Mouse (Mus musculus): ENCODE data around the gene Zc3h12a. TPM values are rescaled to one million over a fixed set of nuclear protein-coding genes. Genes with fewer than 3 reads are reported as not detected.

Zc3h12a gene
- polyA plus RNA-seq, 1 experiment, result 28.7 TPM

DNA sequence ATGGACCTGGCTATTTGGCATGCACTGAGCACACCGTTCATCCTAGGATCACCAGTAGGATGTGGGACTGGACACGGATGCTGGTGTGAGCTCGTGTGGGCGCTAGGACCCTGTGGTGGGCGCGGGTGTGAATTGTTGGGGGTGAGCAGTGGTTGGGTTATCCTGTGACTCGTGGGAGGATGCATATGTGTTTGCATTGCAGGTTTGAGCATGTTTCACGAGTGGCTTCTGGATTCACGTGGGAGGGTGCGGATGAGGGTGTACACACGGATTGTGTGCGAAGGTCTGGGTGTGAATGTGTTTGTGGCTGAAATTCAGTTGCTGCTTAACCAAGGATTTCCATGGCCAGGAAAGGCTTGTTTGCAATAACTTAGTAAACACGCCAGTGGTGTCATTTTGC, 45.1 kb upstream of the Zc3h12a start:
- 95% methylated on average over 13 of the region's 13 CpGs for WGBS
- TF ChIP-seq POLR2A (IDR thresholded peaks at IDR 0.05; ENCODE audit: control insufficient read depth, extremely low read depth, insufficient read depth, low read length, poor library complexity) (no peak), CTCF (IDR thresholded peaks at IDR 0.05; ENCODE audit: borderline replicate concordance, control insufficient read depth, extremely low read depth, insufficient read depth, low read length, poor library complexity) (no peak)

DNA sequence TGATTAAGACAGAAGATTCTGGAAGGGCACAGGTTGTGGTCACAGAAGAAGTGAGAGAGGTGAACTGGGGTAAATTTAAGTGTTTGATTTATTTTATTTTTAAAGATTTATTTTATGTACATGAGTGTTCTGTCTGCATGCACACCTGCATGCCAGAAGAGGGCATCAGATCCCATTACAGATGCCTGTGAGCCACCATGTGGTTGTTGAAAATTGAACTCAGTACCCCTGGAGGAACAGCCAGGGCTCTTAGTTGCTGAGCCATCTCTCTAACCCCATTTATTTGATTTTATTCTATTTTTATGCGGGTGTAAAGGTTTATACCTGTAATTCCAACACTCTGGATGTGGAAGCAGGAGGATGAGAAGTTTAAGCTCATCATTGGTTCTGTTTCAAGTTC, 40.1 kb upstream of the Zc3h12a start:
- no peaks in the 10 kb centered on the region for H3K27me3 ChIP-seq (ENCODE audit: control insufficient read depth, insufficient read depth, low read length)
- WGBS, result 73% methylated on average over 1 of the region's 1 CpGs
- no peaks in the 10 kb centered on the region for H3K36me3 ChIP-seq (ENCODE audit: control insufficient read depth, insufficient read depth, low read length)
- H3K27ac ChIP-seq (ENCODE audit: control insufficient read depth, insufficient read depth, low read length), result no peak overlapping the region
- TF ChIP-seq CTCF (IDR thresholded peaks at IDR 0.05; ENCODE audit: borderline replicate concordance, control insufficient read depth, extremely low read depth, insufficient read depth, low read length, poor library complexity) (no peak), POLR2A (IDR thresholded peaks at IDR 0.05; ENCODE audit: control insufficient read depth, extremely low read depth, insufficient read depth, low read length, poor library complexity) (no peak)
- H3K4me1 ChIP-seq (replicated peaks; ENCODE audit: control insufficient read depth, insufficient read depth, low read length), result no peaks in the 10 kb centered on the region
- H3K4me3 ChIP-seq (ENCODE audit: control insufficient read depth, insufficient read depth, low read length), result no peak overlapping the region
- DNase-seq, result no peak

More for the DNA sequence above, 45.1 kb upstream of the Zc3h12a start:
- Histone ChIP-seq H3K27ac (ENCODE audit: control insufficient read depth, insufficient read depth, low read length) (no peak overlapping the region), H3K36me3 (ENCODE audit: control insufficient read depth, insufficient read depth, low read length) (no peaks in the 10 kb centered on the region), H3K4me3 (ENCODE audit: control insufficient read depth, insufficient read depth, low read length) (no peak overlapping the region), H3K4me1 (replicated peaks; ENCODE audit: control insufficient read depth, insufficient read depth, low read length) (no peaks in the 10 kb centered on the region), H3K27me3 (ENCODE audit: control insufficient read depth, insufficient read depth, low read length) (no peaks in the 10 kb centered on the region)
- DNase-seq, result no peak

DNA sequence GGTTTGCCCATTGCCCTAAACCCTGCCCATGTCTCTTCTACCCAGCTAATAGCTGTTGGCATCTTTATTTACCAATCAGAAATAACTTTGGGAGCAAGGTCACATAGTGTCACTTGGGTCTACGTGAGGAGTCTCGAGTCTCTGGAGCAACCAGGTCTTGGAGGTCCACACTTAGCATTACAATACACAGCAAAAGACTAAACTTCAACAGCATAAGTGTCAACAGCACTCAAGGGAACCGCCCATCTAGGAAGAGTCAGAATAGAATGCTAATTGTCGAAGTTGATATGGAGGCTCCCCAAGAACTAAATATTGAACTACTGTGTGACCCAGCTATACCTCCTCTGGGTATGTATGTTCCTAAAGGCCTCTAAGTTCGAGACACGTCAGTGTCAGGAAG, 37.2 kb upstream of the Zc3h12a start:
- WGBS, result 96% methylated on average over 6 of the region's 6 CpGs
- no peaks in the 10 kb centered on the region for H3K4me1 ChIP-seq (replicated peaks; ENCODE audit: control insufficient read depth, insufficient read depth, low read length)
- TF ChIP-seq POLR2A (IDR thresholded peaks at IDR 0.05; ENCODE audit: control insufficient read depth, extremely low read depth, insufficient read depth, low read length, poor library complexity), result no peak
- no peak for TF ChIP-seq CTCF (IDR thresholded peaks at IDR 0.05; ENCODE audit: borderline replicate concordance, control insufficient read depth, extremely low read depth, insufficient read depth, low read length, poor library complexity)
- no peak for DNase-seq
- no peak overlapping the region for H3K27ac ChIP-seq (ENCODE audit: control insufficient read depth, insufficient read depth, low read length)
- no peak overlapping the region for H3K4me3 ChIP-seq (ENCODE audit: control insufficient read depth, insufficient read depth, low read length)
- no peaks in the 10 kb centered on the region for H3K36me3 ChIP-seq (ENCODE audit: control insufficient read depth, insufficient read depth, low read length)
- no peaks in the 10 kb centered on the region for H3K27me3 ChIP-seq (ENCODE audit: control insufficient read depth, insufficient read depth, low read length)

DNA sequence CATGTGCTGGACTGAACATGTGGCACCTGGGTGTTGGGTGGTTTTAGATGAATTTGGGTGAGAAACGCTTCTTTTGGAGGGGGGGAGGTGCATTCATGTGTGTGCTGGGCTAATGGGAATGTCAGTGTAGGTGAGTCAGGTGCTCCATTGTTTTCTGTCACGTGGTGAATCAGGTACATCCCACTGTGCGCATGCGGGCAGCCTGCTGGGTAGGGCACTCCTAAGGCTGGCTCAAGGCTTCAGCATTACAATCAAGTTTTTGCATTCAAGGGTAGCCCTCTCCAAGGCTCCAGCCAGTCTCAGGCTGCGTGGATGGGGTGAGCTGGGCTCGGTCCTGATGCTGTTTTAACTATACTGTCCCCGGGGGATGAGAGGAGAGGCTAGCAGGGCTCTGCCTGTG, 35.1 kb upstream of the Zc3h12a start:
- no peaks in the 10 kb centered on the region for H3K36me3 ChIP-seq (ENCODE audit: control insufficient read depth, insufficient read depth, low read length)
- no peak overlapping the region for H3K27ac ChIP-seq (ENCODE audit: control insufficient read depth, insufficient read depth, low read length)
- DNase-seq, result no peak
- no peak overlapping the region for H3K4me3 ChIP-seq (ENCODE audit: control insufficient read depth, insufficient read depth, low read length)
- TF ChIP-seq POLR2A (IDR thresholded peaks at IDR 0.05; ENCODE audit: control insufficient read depth, extremely low read depth, insufficient read depth, low read length, poor library complexity), result no peak
- TF ChIP-seq CTCF (IDR thresholded peaks at IDR 0.05; ENCODE audit: borderline replicate concordance, control insufficient read depth, extremely low read depth, insufficient read depth, low read length, poor library complexity), result no peak
- H3K27me3 ChIP-seq (ENCODE audit: control insufficient read depth, insufficient read depth, low read length), result no peaks in the 10 kb centered on the region
- WGBS, result 82% methylated on average over 7 of the region's 7 CpGs
- H3K4me1 ChIP-seq (replicated peaks; ENCODE audit: control insufficient read depth, insufficient read depth, low read length), result no peaks in the 10 kb centered on the region

DNA sequence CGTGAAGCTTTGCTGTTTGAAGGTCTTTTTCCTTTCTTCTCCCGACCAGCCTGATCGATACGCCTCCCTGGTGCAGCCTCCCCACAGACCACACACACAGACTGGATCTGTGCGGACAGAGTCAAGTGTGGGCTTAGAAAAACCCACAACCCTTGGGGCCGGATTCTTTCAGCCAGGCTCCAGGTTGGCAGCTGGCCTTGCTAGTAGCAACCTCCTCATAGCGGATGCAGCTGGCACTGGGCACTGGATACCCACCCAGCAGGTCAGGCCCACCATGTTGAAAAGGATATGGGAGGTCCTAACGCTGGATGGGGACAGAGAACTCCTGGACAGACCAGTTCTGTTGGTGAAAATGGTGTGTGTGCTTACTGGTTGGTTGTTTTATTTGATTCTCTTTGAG, 33.8 kb upstream of the Zc3h12a start:
- DNase-seq, result no peak
- WGBS, result 74% methylated on average over 8 of the region's 8 CpGs
- TF ChIP-seq CTCF (IDR thresholded peaks at IDR 0.05; ENCODE audit: borderline replicate concordance, control insufficient read depth, extremely low read depth, insufficient read depth, low read length, poor library complexity) (no peak), POLR2A (IDR thresholded peaks at IDR 0.05; ENCODE audit: control insufficient read depth, extremely low read depth, insufficient read depth, low read length, poor library complexity) (no peak)

DNA sequence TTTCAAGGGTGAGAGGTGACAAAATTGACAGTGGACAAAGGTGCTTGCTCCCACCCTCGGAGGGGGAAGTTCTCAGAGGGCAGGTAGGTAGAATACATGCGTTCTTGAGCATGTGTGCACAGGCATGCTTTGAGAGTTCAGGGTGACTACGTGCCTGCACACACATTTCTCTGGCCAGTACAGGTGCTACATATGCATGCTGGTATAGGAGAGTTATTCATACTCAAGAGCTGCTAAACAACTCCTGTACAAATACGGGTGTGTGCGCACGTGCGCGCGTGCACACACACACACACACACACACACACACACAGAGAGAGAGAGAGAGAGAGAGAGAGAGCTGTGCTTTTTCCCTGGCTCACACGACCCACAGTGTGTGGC, 33.3 kb upstream of the Zc3h12a start:
- Histone ChIP-seq H3K36me3 (ENCODE audit: control insufficient read depth, insufficient read depth, low read length) (no peaks in the 10 kb centered on the region), H3K4me3 (ENCODE audit: control insufficient read depth, insufficient read depth, low read length) (no peak overlapping the region), H3K4me1 (replicated peaks; ENCODE audit: control insufficient read depth, insufficient read depth, low read length) (no peaks in the 10 kb centered on the region), H3K27me3 (ENCODE audit: control insufficient read depth, insufficient read depth, low read length) (no peaks in the 10 kb centered on the region), H3K27ac (ENCODE audit: control insufficient read depth, insufficient read depth, low read length) (no peak overlapping the region)
- TF ChIP-seq CTCF (IDR thresholded peaks at IDR 0.05; ENCODE audit: borderline replicate concordance, control insufficient read depth, extremely low read depth, insufficient read depth, low read length, poor library complexity), result no peak
- WGBS, result 79% methylated on average over 10 of the region's 10 CpGs
- no peak for DNase-seq

More for the DNA sequence above, 33.8 kb upstream of the Zc3h12a start:
- no peak overlapping the region for H3K4me3 ChIP-seq (ENCODE audit: control insufficient read depth, insufficient read depth, low read length)
- no peaks in the 10 kb centered on the region for H3K36me3 ChIP-seq (ENCODE audit: control insufficient read depth, insufficient read depth, low read length)
- no peak overlapping the region for H3K27ac ChIP-seq (ENCODE audit: control insufficient read depth, insufficient read depth, low read length)
- no peaks in the 10 kb centered on the region for H3K27me3 ChIP-seq (ENCODE audit: control insufficient read depth, insufficient read depth, low read length)
- H3K4me1 ChIP-seq (replicated peaks; ENCODE audit: control insufficient read depth, insufficient read depth, low read length), result no peaks in the 10 kb centered on the region

DNA sequence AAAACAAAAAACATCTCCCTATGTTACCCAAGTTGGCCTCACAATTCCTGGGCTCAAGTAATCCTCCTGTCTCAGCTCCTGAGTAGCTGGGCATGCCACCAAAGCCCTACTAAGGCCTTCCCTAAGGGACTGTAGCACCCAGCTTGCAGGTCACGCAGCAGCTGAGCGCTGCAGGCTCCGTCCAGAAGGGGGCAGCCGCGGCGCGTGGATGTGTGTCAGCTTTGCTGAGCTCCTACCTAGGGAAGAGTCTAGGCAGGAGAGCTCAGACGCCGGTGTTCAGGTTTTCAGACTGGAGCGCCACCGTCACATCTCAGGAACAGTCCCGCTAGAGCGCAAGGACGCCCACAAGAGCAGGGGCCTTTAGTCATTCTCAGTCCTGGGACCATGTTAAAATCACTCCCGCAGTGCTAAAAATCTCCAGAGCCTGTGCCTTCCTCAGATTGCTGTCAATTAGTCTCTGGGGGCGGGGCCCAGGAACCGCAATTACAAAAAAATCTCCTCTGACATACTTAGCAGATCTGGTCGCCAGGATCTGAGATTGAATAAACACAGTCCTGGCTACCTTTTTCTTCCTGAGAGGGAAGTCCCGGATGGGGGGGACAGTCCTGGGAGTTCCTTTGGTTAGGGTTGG, 32.8 kb upstream of the Zc3h12a start:
- TF ChIP-seq CTCF (IDR thresholded peaks at IDR 0.05; ENCODE audit: borderline replicate concordance, control insufficient read depth, extremely low read depth, insufficient read depth, low read length, poor library complexity), result peak; percentile 95
- no peak for TF ChIP-seq POLR2A (IDR thresholded peaks at IDR 0.05; ENCODE audit: control insufficient read depth, extremely low read depth, insufficient read depth, low read length, poor library complexity)
- WGBS, result 4% methylated on average over 19 of the region's 19 CpGs
- H3K27ac ChIP-seq (ENCODE audit: control insufficient read depth, insufficient read depth, low read length), result no peak overlapping the region
- peak; percentile 83 for DNase-seq
- H3K36me3 ChIP-seq (ENCODE audit: control insufficient read depth, insufficient read depth, low read length), result no peaks in the 10 kb centered on the region
- H3K4me3 ChIP-seq (ENCODE audit: control insufficient read depth, insufficient read depth, low read length), result no peak overlapping the region
- no peaks in the 10 kb centered on the region for H3K27me3 ChIP-seq (ENCODE audit: control insufficient read depth, insufficient read depth, low read length)
- no peaks in the 10 kb centered on the region for H3K4me1 ChIP-seq (replicated peaks; ENCODE audit: control insufficient read depth, insufficient read depth, low read length)
